Mouse (Mus musculus) CD4-positive, CD25-positive, alpha-beta regulatory T cell, adult 4 months (primary cell): ENCODE results near the gene Ssc4d. TPM values are rescaled to one million over a fixed set of nuclear protein-coding genes. Genes with fewer than 3 reads are reported as not detected.

Source experiments
- ATAC-seq: one replicate; pipeline ENCODE4 v1.8.0; 2017
- polyA plus RNA-seq, 2 experiments: library from polyadenylated mRNA; unstranded; fragments of 100-300 nt; shearing (Covaris generic); gene quantifications; one replicate each; pipeline ENCODE4 v1.2.1; 2017

Gene Ssc4d
- polyA plus RNA-seq, 2 experiments from 2014 or later = 1.3 to 2.3 TPM

GRCm38 (mm10) chr5:135935641-135936190 is 38.6 kb downstream of the Ssc4d start:
- ATAC-seq = no peak

- peak; percentile 3 for ATAC-seq
Measured at GRCm38 (mm10) chr5:135935176-135935523, 39.2 kb downstream of the Ssc4d start.

GRCm38 (mm10) chr5:135934481-135935175 is 39.7 kb downstream of the Ssc4d start, which contains the start of gene Ywhag:
Gene Ywhag, minus strand, starts transcription at chr5:135934616.
- ATAC-seq = peak; percentile 96

- ATAC-seq = peak; percentile 36
Measured at GRCm38 (mm10) chr5:135933900-135934441, 40.4 kb downstream of the Ssc4d start.

DNA sequence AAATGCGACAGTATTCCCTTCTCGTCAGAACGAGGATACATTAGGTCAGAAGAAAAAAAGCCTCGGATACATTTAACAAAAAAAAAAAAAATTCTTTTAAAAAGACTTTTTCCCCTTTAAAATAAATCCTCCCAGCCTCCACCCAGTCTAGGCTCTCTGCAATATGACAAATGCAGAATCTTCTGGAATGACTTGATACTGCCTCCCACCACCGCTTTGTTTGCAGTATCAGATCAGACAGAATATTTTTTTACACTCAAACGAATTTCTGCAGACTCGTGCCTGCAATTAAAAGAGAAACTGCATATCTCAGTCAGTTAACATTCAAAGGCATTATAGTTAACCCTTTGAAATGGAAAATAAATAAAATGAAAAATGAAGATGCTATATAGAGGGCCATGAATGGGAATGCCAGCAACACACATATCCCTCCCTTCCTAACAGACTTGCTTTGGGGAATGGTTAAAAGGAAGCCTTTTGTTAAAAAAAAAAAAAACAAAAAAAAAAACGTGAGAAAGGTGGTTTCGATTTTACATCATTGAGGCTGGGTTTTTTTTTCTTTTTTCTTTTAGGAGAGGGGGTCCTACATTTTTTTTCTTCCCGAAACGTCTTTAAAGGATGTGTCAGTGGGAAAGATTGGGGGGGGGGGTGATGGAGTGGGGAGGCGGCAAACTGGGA is 41.0 kb downstream of the Ssc4d start:
- ATAC-seq = no peak

GRCm38 (mm10) chr5:135932359-135932758 is 42.0 kb downstream of the Ssc4d start:
- no peak for ATAC-seq

- ATAC-seq = no peak
Measured at GRCm38 (mm10) chr5:135931526-135931925, 42.8 kb downstream of the Ssc4d start.

GRCm38 (mm10) chr5:135929685-135930424 is 44.5 kb downstream of the Ssc4d start:
- no peak for ATAC-seq

DNA sequence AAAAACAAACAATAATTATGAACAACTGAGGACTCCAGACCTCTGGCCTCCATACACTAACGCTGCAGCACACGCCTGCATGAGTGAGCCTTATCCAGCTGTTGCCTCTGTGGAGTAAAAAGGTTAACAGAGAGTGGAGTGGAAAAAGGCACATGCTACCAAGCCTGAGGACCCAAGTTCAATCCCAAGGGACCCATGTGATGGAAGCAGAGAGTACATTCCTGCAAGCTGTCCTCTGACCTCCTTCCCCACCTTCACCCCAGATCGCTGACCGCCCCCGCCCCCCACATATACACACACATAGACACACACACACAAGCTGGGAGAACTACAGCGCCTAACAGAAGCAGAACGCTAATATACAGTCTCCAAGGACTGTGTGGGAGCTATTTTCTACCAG is 50.4 kb downstream of the Ssc4d start:
- ATAC-seq = no peak

- no peak for ATAC-seq
Measured at GRCm38 (mm10) chr5:135919902-135920301, 54.4 kb downstream of the Ssc4d start.

DNA sequence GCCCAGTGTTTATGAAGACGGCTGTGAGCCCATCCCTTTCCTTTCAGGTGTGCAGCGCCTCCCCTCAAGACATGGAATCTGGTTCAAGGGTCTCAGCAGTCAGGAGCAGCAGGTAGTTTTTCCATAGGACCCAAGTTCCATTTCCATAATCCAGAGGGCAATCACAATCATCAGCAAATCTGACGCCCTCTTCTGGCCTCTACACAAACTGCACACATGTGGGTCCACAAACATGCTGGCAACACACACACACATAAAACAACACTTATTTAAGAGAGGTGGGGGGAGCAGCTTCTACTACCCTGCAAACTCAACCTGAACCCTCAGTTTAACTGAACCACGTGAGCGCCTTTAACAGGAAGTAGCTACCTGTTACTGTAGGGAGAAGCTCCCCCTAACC is 55.7 kb downstream of the Ssc4d start:
- ATAC-seq = no peak

GRCm38 (mm10) chr5:135918059-135918437 is 56.3 kb downstream of the Ssc4d start:
- no peak for ATAC-seq

DNA sequence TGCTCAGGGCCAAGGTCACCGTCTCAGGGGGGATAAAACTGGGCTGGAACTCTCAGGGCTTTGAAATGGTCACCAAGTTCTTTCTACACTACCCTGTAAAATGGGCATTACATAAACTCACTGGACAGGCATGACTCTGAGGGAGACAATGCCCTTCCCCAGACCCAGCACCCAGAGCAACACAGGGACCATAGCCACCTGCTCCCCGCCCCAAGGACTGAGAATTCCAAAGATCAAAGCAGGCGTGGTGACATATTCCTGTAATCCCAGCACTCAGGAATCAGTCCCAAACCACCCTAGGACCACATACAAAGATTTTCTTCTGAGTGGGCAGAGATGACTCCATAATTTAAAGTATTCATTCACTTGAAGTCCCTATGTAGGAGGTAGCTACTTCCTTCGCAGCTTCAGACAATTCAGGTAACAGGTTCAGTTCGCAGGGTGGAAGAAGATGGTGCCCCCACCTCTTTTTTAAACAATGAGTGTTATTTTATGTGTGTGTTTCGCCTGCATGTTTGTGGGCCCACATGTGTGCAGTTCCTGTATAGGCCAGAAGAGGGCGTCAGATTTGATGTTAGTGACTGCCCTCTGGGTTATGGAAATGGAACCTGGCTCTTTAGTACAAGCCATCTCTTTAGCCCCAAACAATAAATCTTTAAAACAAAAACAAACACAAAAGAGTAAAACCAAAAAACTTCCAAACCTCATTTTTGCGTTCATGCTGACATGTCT is 56.8 kb downstream of the Ssc4d start:
- ATAC-seq = no peak

- ATAC-seq = no peak
Measured at GRCm38 (mm10) chr5:135916601-135917000, 57.7 kb downstream of the Ssc4d start.

- no peak for ATAC-seq
Measured at GRCm38 (mm10) chr5:135916051-135916565, 58.2 kb downstream of the Ssc4d start.

DNA sequence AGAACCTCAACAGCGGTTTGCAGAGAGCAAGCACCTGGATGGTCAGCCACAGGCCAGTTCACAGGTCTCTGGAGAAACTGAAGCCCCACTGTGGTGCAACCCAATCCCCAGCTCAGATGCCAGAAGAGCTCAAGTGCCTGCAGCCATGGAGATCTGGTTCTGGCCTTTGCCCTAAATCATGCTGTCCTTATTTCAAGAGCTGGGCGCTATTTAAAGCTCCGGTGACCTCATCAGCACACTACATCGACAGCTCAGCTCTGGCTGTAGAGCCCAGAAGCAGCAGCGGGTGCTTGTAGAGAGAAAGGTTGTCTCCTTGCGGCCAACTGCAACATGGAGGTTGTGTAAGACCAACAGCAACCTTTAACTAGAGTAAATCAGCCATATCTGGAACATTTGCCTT is 60.2 kb downstream of the Ssc4d start:
- ATAC-seq = no peak

- peak; percentile 92 for ATAC-seq
Measured at GRCm38 (mm10) chr5:135913201-135913600, 61.1 kb downstream of the Ssc4d start.

- ATAC-seq = no peak
Measured at GRCm38 (mm10) chr5:135911633-135912220, 62.6 kb downstream of the Ssc4d start.

DNA sequence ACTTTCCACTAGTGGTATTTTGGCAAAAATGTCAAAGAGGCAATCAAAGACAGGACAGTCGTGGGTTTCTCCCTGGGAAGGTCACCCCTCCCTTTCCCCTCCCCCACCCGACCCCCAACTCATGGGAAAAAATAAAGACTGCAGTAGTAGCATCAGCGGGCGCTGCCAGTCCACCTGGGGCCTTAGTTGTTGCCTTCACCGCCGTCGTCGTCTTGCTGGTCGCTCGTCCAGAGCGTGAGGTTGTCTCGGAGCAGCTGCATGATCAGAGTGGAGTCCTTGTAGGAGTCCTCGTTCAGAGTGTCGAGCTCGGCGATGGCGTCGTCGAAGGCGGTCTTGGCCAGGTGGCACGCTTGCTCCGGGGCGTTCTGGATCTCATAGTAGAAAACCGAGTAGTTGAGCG is 63.5 kb downstream of the Ssc4d start:
- ATAC-seq = no peak
